Mouse (Mus musculus): ENCODE results near the gene Camsap2. TPM values are rescaled to one million over a fixed set of nuclear protein-coding genes. Genes with fewer than 3 reads are reported as not detected.

Camsap2 gene
- polyA plus RNA-seq, 1 experiment from 2014 or later: 37.9 TPM

GRCm38 (mm10) chr1:136230201-136230600 lies 115.7 kb downstream of the Camsap2 start:
- ATAC-seq (ENCODE audit: low FRiP score, low read depth): no peak
- WGBS: 24% methylated on average over 11 of the region's 11 CpGs
- Histone ChIP-seq H3K9ac (peak overlapping the region; percentile 33; the same call in 1 of the 2 replicates), H3K4me3 (no peak overlapping the region), H3K9me3 (no peaks in the 10 kb centered on the region), H3K27ac (no peak overlapping the region), H3K4me2 (replicated peaks) (peak overlapping the region; percentile 78), H3K27me3 (replicated peaks) (no peaks in the 10 kb centered on the region), H3K36me3 (peaks cover 19% of the 10 kb centered on the region), H3K4me1 (peaks cover 73% of the 10 kb centered on the region)

- peak; percentile 51; the same call in 1 of the 2 replicates for ATAC-seq (ENCODE audit: low FRiP score, low read depth)
- Histone ChIP-seq H3K4me1 (peaks cover 66% of the 10 kb centered on the region), H3K27me3 (replicated peaks) (no peaks in the 10 kb centered on the region), H3K36me3 (peaks cover 29% of the 10 kb centered on the region), H3K9ac (0 out of 2 replicates have a peak overlapping the region, but pooled peaks have one; percentile 2), H3K9me3 (no peaks in the 10 kb centered on the region), H3K4me3 (no peak overlapping the region), H3K27ac (no peak overlapping the region), H3K4me2 (replicated peaks) (peak overlapping the region; percentile 78)
- 3% methylated on average over 6 of the region's 6 CpGs for WGBS
These were observed 116.9 kb downstream of the Camsap2 start for GRCm38 (mm10) chr1:136229040-136229373.

- Histone ChIP-seq H3K4me1 (peaks cover 62% of the 10 kb centered on the region), H3K27ac (no peak overlapping the region), H3K4me2 (replicated peaks) (peak overlapping the region; percentile 78), H3K9me3 (no peaks in the 10 kb centered on the region), H3K36me3 (peaks cover 34% of the 10 kb centered on the region), H3K9ac (0 out of 2 replicates have a peak overlapping the region, but pooled peaks have one; percentile 2), H3K4me3 (no peak overlapping the region), H3K27me3 (replicated peaks) (no peaks in the 10 kb centered on the region)
- 7% methylated on average over 13 of the region's 13 CpGs for WGBS
- ATAC-seq (ENCODE audit: low FRiP score, low read depth): peak; percentile 34
These were observed 117.4 kb downstream of the Camsap2 start for GRCm38 (mm10) chr1:136228328-136229039.

GRCm38 (mm10) chr1:136227870-136228269 lies 118.0 kb downstream of the Camsap2 start:
- peaks cover 58% of the 10 kb centered on the region for H3K4me1 ChIP-seq
- H3K9me3 ChIP-seq: no peaks in the 10 kb centered on the region
- 67% methylated on average over 4 of the region's 4 CpGs for WGBS
- H3K9ac ChIP-seq: no peak overlapping the region
- no peaks in the 10 kb centered on the region for H3K27me3 ChIP-seq (replicated peaks)
- H3K36me3 ChIP-seq: peaks cover 34% of the 10 kb centered on the region
- H3K4me3 ChIP-seq: no peak overlapping the region
- ATAC-seq (ENCODE audit: low FRiP score, low read depth): 0 out of 2 replicates have a peak, but pooled peaks have one; percentile 1
- H3K4me2 ChIP-seq (replicated peaks): peak overlapping the region; percentile 78
- H3K27ac ChIP-seq: no peak overlapping the region

GRCm38 (mm10) chr1:136226626-136227025 lies 119.3 kb downstream of the Camsap2 start:
- no peak for ATAC-seq (ENCODE audit: low FRiP score, low read depth)
- Histone ChIP-seq H3K27ac (no peak overlapping the region), H3K4me3 (no peak overlapping the region), H3K4me2 (replicated peaks) (no peak overlapping the region), H3K36me3 (peaks cover 34% of the 10 kb centered on the region), H3K4me1 (peaks cover 47% of the 10 kb centered on the region), H3K9me3 (no peaks in the 10 kb centered on the region), H3K9ac (no peak overlapping the region), H3K27me3 (replicated peaks) (no peaks in the 10 kb centered on the region)
- WGBS: 94% methylated on average over 8 of the region's 8 CpGs

GRCm38 (mm10) chr1:136225846-136226245 lies 120.1 kb downstream of the Camsap2 start:
- peaks cover 35% of the 10 kb centered on the region for H3K36me3 ChIP-seq
- H3K4me1 ChIP-seq: peaks cover 39% of the 10 kb centered on the region
- no peak overlapping the region for H3K9ac ChIP-seq
- no peaks in the 10 kb centered on the region for H3K27me3 ChIP-seq (replicated peaks)
- H3K9me3 ChIP-seq: no peaks in the 10 kb centered on the region
- no peak overlapping the region for H3K4me2 ChIP-seq (replicated peaks)
- ATAC-seq (ENCODE audit: low FRiP score, low read depth): no peak
- H3K27ac ChIP-seq: no peak overlapping the region
- 92% methylated on average over 8 of the region's 8 CpGs for WGBS
- no peak overlapping the region for H3K4me3 ChIP-seq

GRCm38 (mm10) chr1:136223758-136224342 lies 122.1 kb downstream of the Camsap2 start:
- no peaks in the 10 kb centered on the region for H3K9me3 ChIP-seq
- WGBS: 89% methylated on average over 10 of the region's 10 CpGs
- no peak overlapping the region for H3K4me2 ChIP-seq (replicated peaks)
- peaks cover 19% of the 10 kb centered on the region for H3K4me1 ChIP-seq
- H3K27ac ChIP-seq: no peak overlapping the region
- no peak overlapping the region for H3K4me3 ChIP-seq
- peaks cover 53% of the 10 kb centered on the region for H3K36me3 ChIP-seq
- ATAC-seq (ENCODE audit: low FRiP score, low read depth): no peak
- H3K27me3 ChIP-seq (replicated peaks): no peaks in the 10 kb centered on the region
- no peak overlapping the region for H3K9ac ChIP-seq

GRCm38 (mm10) chr1:136222386-136222785 lies 123.5 kb downstream of the Camsap2 start:
- Histone ChIP-seq H3K4me1 (peaks cover 5% of the 10 kb centered on the region; the same call in 1 of the 2 replicates), H3K9ac (no peak overlapping the region), H3K27ac (no peak overlapping the region), H3K27me3 (replicated peaks) (no peaks in the 10 kb centered on the region), H3K4me3 (no peak overlapping the region), H3K9me3 (no peaks in the 10 kb centered on the region), H3K36me3 (peaks cover 68% of the 10 kb centered on the region), H3K4me2 (replicated peaks) (no peak overlapping the region)
- ATAC-seq (ENCODE audit: low FRiP score, low read depth): no peak
- WGBS: 90% methylated on average over 10 of the region's 10 CpGs

GRCm38 (mm10) chr1:136220037-136220871 lies 125.7 kb downstream of the Camsap2 start:
- Histone ChIP-seq H3K9ac (no peak overlapping the region), H3K4me2 (replicated peaks) (no peak overlapping the region), H3K4me1 (peaks cover 2% of the 10 kb centered on the region; the same call in 1 of the 2 replicates), H3K36me3 (peaks cover 68% of the 10 kb centered on the region), H3K4me3 (no peak overlapping the region), H3K27ac (no peak overlapping the region), H3K27me3 (replicated peaks) (no peaks in the 10 kb centered on the region), H3K9me3 (no peaks in the 10 kb centered on the region)
- WGBS: 88% methylated on average over 10 of the region's 10 CpGs
- ATAC-seq (ENCODE audit: low FRiP score, low read depth): no peak

Other genes with a start within 250 kb of the Camsap2 start
- 35.9 and 37.1 TPM in 2 replicates for gene Kif21b, start 214.7 kb downstream of the Camsap2 start, polyA plus RNA-seq (2016; fragmentation: Nextera tagmentation; extraction: Ambion mirVana)
- 0.49 TPM in 1 of 2 replicates, not detected in the other for gene Mroh3, start 133.3 kb downstream of the Camsap2 start, polyA plus RNA-seq (2016; fragmentation: Nextera tagmentation; extraction: Ambion mirVana)
- 10.3 and 10.6 TPM in 2 replicates for gene Inava, start 111.8 kb downstream of the Camsap2 start, polyA plus RNA-seq (2016; fragmentation: Nextera tagmentation; extraction: Ambion mirVana)
- not detected in 2 replicates for gene Gpr25, start 85.2 kb downstream of the Camsap2 start, polyA plus RNA-seq (2016; fragmentation: Nextera tagmentation; extraction: Ambion mirVana)
- 16.6 and 19.5 TPM in 2 replicates for gene Ddx59, start 69.2 kb upstream of the Camsap2 start, polyA plus RNA-seq (2016; fragmentation: Nextera tagmentation; extraction: Ambion mirVana)
- 3.9 and 5.6 TPM in 2 replicates for gene Kif14, start 120.2 kb upstream of the Camsap2 start, polyA plus RNA-seq (2016; fragmentation: Nextera tagmentation; extraction: Ambion mirVana)

Data from neural tube, embryonic 12.5 days (tissue).